ENCODE assay signal across 22 mouse cellular contexts in the genomic region with DNA sequence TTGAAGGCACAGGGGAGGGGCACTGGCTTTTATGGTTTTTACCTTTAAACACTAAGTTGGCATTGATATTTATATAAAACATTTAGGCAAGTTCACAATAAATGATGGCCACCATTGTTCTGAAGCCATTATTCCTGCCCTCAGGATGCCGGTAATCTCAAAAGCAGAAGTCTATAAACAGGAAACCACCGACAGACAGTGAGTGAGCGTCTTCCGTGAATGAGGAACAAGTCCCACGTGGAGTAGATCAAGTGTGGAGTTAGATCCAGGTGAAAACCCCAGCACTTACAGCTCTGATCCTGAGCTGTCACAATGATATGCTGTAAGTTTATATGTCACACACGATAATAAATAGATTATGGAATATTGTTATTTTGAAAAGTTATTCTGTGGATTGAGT.
DNase-seq lines count a peak whose midpoint lies in the region; ATAC-seq lines count a peak whose summit lies in the region.
"Had no signal": no experiment of that assay in that cellular context is flagged by ENCODE, and none has a peak within 500 bp of the region (broad histone marks: within the 10 kb centered on the region; RNA-seq: fewer than 3 reads in every experiment).

No protein-coding gene starts in this region.

- intact Hi-C loops in heart, postnatal 36 days (cut with DNase I): no loop called here

- peak; percentile 93 for ATAC-seq in common myeloid progenitor, adult 5-6 weeks (replicated peaks; ENCODE audit: low read depth, poor library complexity, severe bottlenecking)
- peak; percentile 99 for ATAC-seq in megakaryocyte progenitor cell, adult 5-6 weeks (replicated peaks; ENCODE audit: poor library complexity)
- ATAC-seq: activated CD4-positive, CD25-positive, alpha-beta regulatory T cell, adult 4 months; forebrain, embryonic 15.5 days; hindbrain, postnatal 0 days had no signal

- peak; percentile 27 for DNase-seq in heart, adult 11 months
- no peak for DNase-seq in heart, postnatal 36 days
- DNase-seq in splenic B cell, adult 2 months (ENCODE audit: low read depth, low spot score): peak; percentile 25
- DNase-seq in right cerebral cortex, postnatal 10 days (ENCODE audit: low spot score in 2 of 2): no peak
- DNase-seq in adrenal gland, adult 2 months: no peak
- DNase-seq: adrenal gland, postnatal 14 days; cerebellum, adult 11 months; cerebellum, adult 2 months; cerebellum, adult 9-11 months; cerebellum, postnatal 25 days; embryo, embryonic 11 days; gastrocnemius, postnatal 25 days had no signal

- no peaks in the 10 kb centered on the region for H3K36me3 ChIP-seq in splenic B cell, adult 2 months (ENCODE audit: control insufficient read depth, insufficient read depth, low read length, poor library complexity, severe bottlenecking)
- H3K36me3 ChIP-seq: embryonic facial prominence, embryonic 10.5 days; embryonic facial prominence, embryonic 13.5 days; forebrain, embryonic 12.5 days; forebrain, embryonic 15.5 days; hindbrain, embryonic 10.5 days; hindbrain, embryonic 13.5 days had no signal

- H3K27me3 ChIP-seq in splenic B cell, adult 2 months (ENCODE audit: control insufficient read depth, insufficient read depth, low read length, poor library complexity, severe bottlenecking): no peaks in the 10 kb centered on the region
- H3K27me3 ChIP-seq: forebrain, embryonic 12.5 days; forebrain, embryonic 15.5 days; hindbrain, embryonic 13.5 days had no signal

Comparison
In these comparisons a context has a peak if more than half of its experiments do, and no peak if none do; other contexts are left out.
1. DNase-seq: peak in heart, adult 11 months (single experiment) and splenic B cell, adult 2 months (single experiment); none in heart, postnatal 36 days (0 of 2), right cerebral cortex, postnatal 10 days (0 of 2) and adrenal gland, adult 2 months (single experiment).